Mouse (Mus musculus): ENCODE measurements around the gene Slc5a3.

Gene Slc5a3

GRCm38 (mm10) chr16:92120899-92121531, 62.9 kb downstream of the Slc5a3 start:
- no peak for DNase-seq (ENCODE audit: low spot score)

DNA sequence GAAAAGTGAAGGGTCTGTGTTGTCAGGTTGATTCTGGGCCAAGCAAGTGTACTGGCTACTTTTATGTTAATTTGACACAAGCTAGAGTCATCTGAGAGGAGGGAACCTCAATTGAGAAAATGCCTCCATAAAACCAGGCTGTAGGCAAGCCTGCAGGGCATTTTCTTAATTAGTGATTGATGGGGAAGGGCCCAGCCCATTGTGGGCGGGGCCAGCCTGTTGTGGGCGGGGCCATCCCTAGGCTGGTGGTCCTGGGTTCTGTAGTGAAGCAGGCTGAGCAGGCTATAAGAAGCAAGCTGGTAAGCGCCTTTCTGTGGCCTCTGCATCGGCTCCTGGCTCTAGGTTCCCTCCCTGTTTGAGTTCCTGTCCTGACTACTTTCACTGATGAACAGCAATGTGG, 69.1 kb downstream of the Slc5a3 start:
- DNase-seq (ENCODE audit: low spot score): no peak

GRCm38 (mm10) chr16:92127666-92128065, 69.5 kb downstream of the Slc5a3 start:
- DNase-seq (ENCODE audit: low spot score): no peak

DNA sequence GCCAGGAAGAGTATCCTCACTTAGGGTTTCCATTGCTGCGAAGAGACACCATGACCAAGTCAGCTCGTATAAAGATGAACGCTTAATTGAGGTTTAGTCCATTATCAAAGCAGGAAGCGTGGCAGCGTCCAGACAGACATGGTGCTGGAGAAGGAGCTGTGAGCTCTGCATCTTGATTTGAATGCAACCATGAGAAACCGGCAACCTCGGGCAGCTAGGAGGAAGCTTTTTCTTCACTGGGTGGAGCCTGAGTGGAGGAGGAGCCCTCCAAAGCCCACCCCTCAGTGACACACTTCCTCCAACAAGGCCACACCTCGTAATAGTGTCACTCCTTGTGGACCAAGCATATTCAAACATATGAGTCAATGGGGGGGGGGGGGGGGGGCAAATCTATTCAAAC, 71.7 kb downstream of the Slc5a3 start:
- no peak for DNase-seq (ENCODE audit: low spot score)

- no peak for DNase-seq (ENCODE audit: low spot score)
These were observed 74.4 kb downstream of the Slc5a3 start for GRCm38 (mm10) chr16:92132511-92132910.

GRCm38 (mm10) chr16:92134148-92134764, 76.1 kb downstream of the Slc5a3 start:
- no peak for DNase-seq (ENCODE audit: low spot score)

- DNase-seq (ENCODE audit: low spot score): no peak
These were observed 78.2 kb downstream of the Slc5a3 start for GRCm38 (mm10) chr16:92136275-92136674.
